Mouse (Mus musculus) G1E (cell line): ENCODE results near the gene Capn9.

Experiments used
- CTCF ChIP-seq: IDR thresholded peaks from 2 replicates; pipeline ENCODE4 v1.5.1; 2012; ENCODE audit warnings: low read depth, low read length, inconsistent platforms, mixed read lengths
- TAL1 ChIP-seq: conservative IDR thresholded peaks from 2 replicates; pipeline ENCODE4 v1.6.1; 2012; ENCODE audit warnings: low read depth, low read length, inconsistent platforms, mixed read lengths

DNA sequence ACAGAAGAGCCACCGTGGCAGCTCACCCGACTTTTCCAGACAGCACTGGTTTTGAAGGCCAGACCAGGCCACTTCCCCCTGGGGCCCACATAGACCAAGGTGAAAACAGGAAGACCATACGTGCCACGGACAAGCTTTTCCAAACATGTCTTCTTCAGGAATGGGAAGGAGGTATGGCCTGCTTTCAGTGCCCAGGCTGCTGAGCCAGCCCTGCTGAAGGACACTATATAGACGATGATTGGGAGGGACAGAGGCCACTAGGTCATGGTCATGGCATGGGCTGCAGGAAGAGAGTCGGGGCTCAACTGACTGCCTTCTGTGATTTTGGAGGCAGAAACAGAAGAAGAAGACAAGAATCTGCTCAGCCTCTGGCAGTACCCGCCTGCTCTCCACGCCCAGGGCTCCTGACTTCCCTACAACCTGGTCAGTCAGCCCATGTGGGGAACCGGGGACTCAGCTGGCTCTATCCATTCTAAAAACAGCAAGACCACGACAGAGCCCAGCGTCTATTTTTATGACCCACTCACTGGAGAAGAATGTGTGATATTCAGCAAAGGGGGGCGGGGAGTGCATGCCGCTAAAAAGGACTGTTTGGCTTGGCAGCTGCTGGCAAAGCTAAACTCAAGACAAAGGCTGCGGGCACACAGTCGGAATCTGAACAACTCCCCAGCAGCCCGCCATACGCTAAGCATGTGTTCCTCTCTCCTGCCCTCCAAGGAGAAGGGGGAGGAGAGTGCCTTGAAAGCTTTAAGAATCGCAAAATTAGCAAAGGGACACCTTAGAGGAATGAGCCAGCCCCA lies 67.8 kb downstream of the Capn9 start:
- TF ChIP-seq CTCF (no peak), TAL1 (no peak)
